Mouse (Mus musculus) limb, embryonic 14.5 days (tissue): ENCODE data around the gene Zbtb20. TPM values are rescaled to one million over a fixed set of nuclear protein-coding genes. Genes with fewer than 3 reads are reported as not detected.

Experiments used
- ATAC-seq: fragments of 200-750 bp; cut with Nextera tagmentation; 2 replicates; pipeline ENCODE4 v1.8.0; 2017; ENCODE audit warnings: low read depth, moderate number of reproducible peaks, moderate TSS enrichment; ENCODE audit not compliant: low FRiP score
- DNase-seq: peaks from one replicate; pipeline ENCODE4 v3.0.0-alpha.2; 2015; ENCODE audit warnings: low spot score
- H3K27ac ChIP-seq: fragments of 300-500 bp; sonication (generic); replicated peaks from 2 replicates; pipeline ENCODE4 v1.5.1; 2014; ENCODE audit warnings: low read depth, mild to moderate bottlenecking, low read length, moderate library complexity, mixed read lengths
- H3K27me3 ChIP-seq: fragments of 300-500 bp; sonication (generic); 2 replicates; pipeline ENCODE4 v1.6.1; 2014; ENCODE audit warnings: low read length, mixed read lengths; ENCODE audit not compliant: control insufficient read depth, insufficient read depth
- H3K36me3 ChIP-seq: fragments of 300-500 bp; sonication (generic); 2 replicates; pipeline ENCODE4 v1.6.1; 2014; ENCODE audit warnings: mild to moderate bottlenecking, low read length, moderate library complexity, mixed read lengths; ENCODE audit not compliant: control insufficient read depth, insufficient read depth
- H3K4me1 ChIP-seq: fragments of 300-500 bp; sonication (generic); 2 replicates; pipeline ENCODE4 v1.6.1; 2014; ENCODE audit warnings: antibody characterized with exemption, low read length, mixed read lengths; ENCODE audit not compliant: control insufficient read depth, insufficient read depth
- H3K4me2 ChIP-seq: fragments of 300-500 bp; sonication (generic); replicated peaks from 2 replicates; pipeline ENCODE4 v1.6.1; 2014; ENCODE audit warnings: low read depth, mild to moderate bottlenecking, low read length, moderate library complexity; ENCODE audit not compliant: severe bottlenecking
- H3K4me3 ChIP-seq: fragments of 300-500 bp; sonication (generic); replicated peaks from 2 replicates; pipeline ENCODE4 v1.5.1; 2014; ENCODE audit warnings: low read length
- H3K9ac ChIP-seq: fragments of 300-500 bp; sonication (generic); 2 replicates; pipeline ENCODE4 v1.6.1; 2014; ENCODE audit warnings: mild to moderate bottlenecking, low read depth, low read length, moderate library complexity; ENCODE audit not compliant: severe bottlenecking
- H3K9me3 ChIP-seq: fragments of 300-500 bp; sonication (generic); 2 replicates; pipeline ENCODE4 v1.6.1; 2016; ENCODE audit warnings: low read length; ENCODE audit not compliant: control insufficient read depth
- POLR2A ChIP-seq: fragments of 200-500 bp; IDR thresholded peaks from 2 replicates; pipeline ENCODE4 v1.8.0; 2012; ENCODE audit warnings: inconsistent platforms, mild to moderate bottlenecking, moderate library complexity, borderline replicate concordance; ENCODE audit not compliant: insufficient read depth, insufficient read length; ENCODE audit errors: extremely low read depth
- WGBS: fragments of 180-500 bp; shearing (Covaris S2); extraction: QIAGEN DNeasy Blood & Tissue Kit; methylation state at CpG from one replicate; pipeline ENCODE4 v1.1.7; 2014; 5-methylcytosine and 5-hydroxymethylcytosine counted together
- polyA plus RNA-seq, 2 experiments: library from polyadenylated mRNA; depleted of rRNA in 1 of 2; stranded (reverse) in 1 of 2; unstranded in 1 of 2; fragments of >200 nt; fragmentation: Nextera tagmentation in 1 of 2; extraction: Ambion mirVana in 1 of 2; gene quantifications; 2 replicates each; pipeline versions ENCODE4 v1.2.1 to v1.2.3; 2012 to 2014

Gene Zbtb20
- polyA plus RNA-seq, 2 experiments: 2.5 to 17.6 TPM

DNA sequence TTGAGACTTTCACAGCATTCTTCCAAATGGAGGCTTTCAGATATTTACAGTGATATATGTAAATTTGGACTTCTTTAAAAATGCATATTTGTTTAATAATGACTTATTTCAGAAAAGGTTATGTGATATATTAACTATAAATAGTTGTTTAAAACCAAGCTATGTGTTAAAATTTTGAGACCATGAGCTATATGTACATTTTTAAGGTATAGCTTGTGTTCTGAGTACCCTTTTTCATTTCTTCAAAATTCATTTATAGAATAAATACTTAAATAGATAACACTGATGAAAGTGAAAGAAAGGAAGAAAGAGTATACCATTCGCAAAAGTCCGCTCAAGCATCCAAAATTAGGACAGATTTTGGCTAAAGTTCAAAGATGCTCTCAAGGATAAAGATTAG, 607.1 kb downstream of the Zbtb20 start:
- no peak for DNase-seq
- Histone ChIP-seq H3K9me3 (no peaks in the 10 kb centered on the region), H3K27ac (no peak overlapping the region), H3K4me3 (no peak overlapping the region), H3K4me1 (no peaks in the 10 kb centered on the region), H3K9ac (no peak overlapping the region), H3K36me3 (no peaks in the 10 kb centered on the region), H3K4me2 (no peak overlapping the region), H3K27me3 (no peaks in the 10 kb centered on the region)
- 92% methylated on average over 2 of the region's 2 CpGs for WGBS
- no peak for ATAC-seq
- TF ChIP-seq POLR2A: no peak

DNA sequence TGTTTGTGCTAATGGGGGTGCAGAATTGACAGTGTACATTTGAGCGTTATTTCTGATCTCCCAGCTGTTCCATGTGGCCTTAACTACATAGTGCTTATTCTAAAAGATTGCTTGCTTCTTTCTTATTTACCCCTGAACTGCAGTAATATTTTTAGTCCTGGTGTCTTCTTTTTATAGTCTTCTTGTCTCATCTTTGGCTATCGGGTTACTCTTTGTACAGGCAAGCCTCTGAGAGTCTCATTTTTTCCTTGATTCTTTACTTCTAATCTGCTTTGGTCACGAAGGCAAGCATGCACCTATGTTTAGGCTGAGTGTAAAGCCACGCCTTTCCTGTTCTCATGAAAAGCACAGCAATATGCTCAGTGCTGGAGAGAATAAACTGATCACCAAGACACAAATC, 608.7 kb downstream of the Zbtb20 start:
- no peak for TF ChIP-seq POLR2A
- H3K36me3 ChIP-seq: no peaks in the 10 kb centered on the region
- H3K9ac ChIP-seq: no peak overlapping the region
- ATAC-seq: no peak
- H3K27ac ChIP-seq: no peak overlapping the region
- no peak overlapping the region for H3K4me3 ChIP-seq
- no peaks in the 10 kb centered on the region for H3K4me1 ChIP-seq
- 81% methylated on average over 4 of the region's 4 CpGs for WGBS
- no peaks in the 10 kb centered on the region for H3K9me3 ChIP-seq
- H3K27me3 ChIP-seq: no peaks in the 10 kb centered on the region
- DNase-seq: no peak
- H3K4me2 ChIP-seq: no peak overlapping the region

DNA sequence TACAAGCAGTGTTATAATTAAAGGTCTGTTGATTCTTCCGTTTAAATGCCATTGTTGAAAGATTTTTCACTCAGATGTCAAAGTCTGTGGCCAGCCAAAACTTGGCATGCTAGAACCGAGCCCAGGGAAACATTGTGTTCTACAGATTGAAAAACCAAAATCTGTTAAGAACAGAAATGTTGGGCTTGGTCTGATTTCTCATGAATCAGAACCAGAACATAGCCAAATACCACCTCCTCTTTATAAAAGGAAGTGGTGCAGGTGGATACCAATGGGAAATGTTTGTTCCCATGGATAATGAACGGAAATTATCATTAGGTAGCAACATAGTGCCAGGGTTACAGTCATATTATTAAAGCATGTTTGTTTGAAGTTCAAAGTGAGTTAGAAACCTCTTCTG, 613.7 kb downstream of the Zbtb20 start:
- H3K27me3 ChIP-seq: no peaks in the 10 kb centered on the region
- no peak for DNase-seq

DNA sequence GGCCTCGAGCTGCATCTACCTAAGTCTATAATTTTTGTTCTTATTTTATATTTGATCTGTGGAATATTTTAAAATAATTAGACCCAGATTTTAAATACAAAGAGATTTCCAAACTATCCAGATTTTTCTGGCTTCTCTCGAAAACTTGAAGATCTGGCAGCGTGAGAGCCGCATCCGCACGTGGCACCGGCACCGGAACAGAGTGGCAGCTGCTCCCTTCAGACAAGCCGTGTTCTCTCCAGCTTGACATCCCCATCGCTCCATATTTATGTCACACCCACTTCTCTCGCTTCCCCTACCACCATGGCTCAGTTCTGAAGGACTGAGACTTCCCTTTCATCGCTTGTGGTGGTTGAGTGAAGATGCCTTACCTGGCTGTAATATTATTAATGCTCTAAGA, 614.3 kb downstream of the Zbtb20 start:
- Histone ChIP-seq H3K27ac (no peak overlapping the region), H3K4me2 (no peak overlapping the region), H3K36me3 (no peaks in the 10 kb centered on the region), H3K9me3 (no peaks in the 10 kb centered on the region), H3K4me3 (no peak overlapping the region), H3K4me1 (no peaks in the 10 kb centered on the region), H3K9ac (no peak overlapping the region), H3K27me3 (no peaks in the 10 kb centered on the region)
- no peak for TF ChIP-seq POLR2A
- no peak for DNase-seq
- ATAC-seq: no peak
- 90% methylated on average over 12 of the region's 12 CpGs for WGBS

More for the DNA sequence above, 613.7 kb downstream of the Zbtb20 start:
- no peak for ATAC-seq
- H3K4me2 ChIP-seq: no peak overlapping the region
- H3K4me3 ChIP-seq: no peak overlapping the region
- no peak overlapping the region for H3K9ac ChIP-seq
- no peak overlapping the region for H3K27ac ChIP-seq
- TF ChIP-seq POLR2A: no peak
- no peaks in the 10 kb centered on the region for H3K36me3 ChIP-seq
- no peaks in the 10 kb centered on the region for H3K4me1 ChIP-seq
- 87% methylated on average over 3 of the region's 3 CpGs for WGBS
- no peaks in the 10 kb centered on the region for H3K9me3 ChIP-seq

DNA sequence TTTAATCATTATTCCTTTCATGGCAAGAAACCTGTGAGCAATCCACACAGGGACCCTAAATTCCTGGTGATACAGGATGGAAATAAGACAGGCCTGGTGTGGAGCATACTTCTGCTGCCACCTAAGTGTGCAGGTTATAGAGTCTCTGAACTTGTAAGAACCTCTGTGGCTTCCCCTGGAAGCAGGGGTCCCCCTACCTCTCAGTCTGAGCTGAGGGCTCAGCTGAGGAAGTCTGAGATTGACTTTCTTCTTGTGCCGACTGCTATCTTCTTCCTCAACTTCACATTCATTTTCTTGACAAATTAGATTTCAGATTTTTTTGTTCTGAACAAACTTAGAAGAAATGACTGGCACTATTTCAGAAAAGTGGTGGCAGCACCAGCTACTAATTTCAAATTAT, 617.2 kb downstream of the Zbtb20 start:
- DNase-seq: no peak
- H3K9ac ChIP-seq: no peak overlapping the region
- no peak overlapping the region for H3K4me3 ChIP-seq
- no peak for ATAC-seq
- WGBS: 97% methylated on average over 1 of the region's 1 CpGs
- no peaks in the 10 kb centered on the region for H3K36me3 ChIP-seq
- TF ChIP-seq POLR2A: no peak
- H3K4me2 ChIP-seq: no peak overlapping the region
- H3K9me3 ChIP-seq: no peaks in the 10 kb centered on the region
- no peaks in the 10 kb centered on the region for H3K4me1 ChIP-seq
- no peak overlapping the region for H3K27ac ChIP-seq
- no peaks in the 10 kb centered on the region for H3K27me3 ChIP-seq
